Mouse (Mus musculus): ENCODE measurements around the gene Capsl. TPM values are rescaled to one million over a fixed set of nuclear protein-coding genes. Genes with fewer than 3 reads are reported as not detected.

The Capsl gene
- total and polyA plus RNA-seq, 3 experiments = not detected

GRCm38 (mm10) chr15:9472167-9472566 lies 36.3 kb downstream of the Capsl start:
- no peaks in the 10 kb centered on the region for H3K4me1 ChIP-seq (ENCODE audit: control insufficient read depth in 1 of 2, insufficient read depth in 2 of 2, low read length in 2 of 2)
- no peaks in the 10 kb centered on the region; a peak in 2 of 4 replicates for H3K36me3 ChIP-seq (ENCODE audit: control insufficient read depth in 1 of 2, insufficient read depth in 2 of 2, low read length in 2 of 2)
- no peak overlapping the region for H3K4me3 ChIP-seq (ENCODE audit: control insufficient read depth in 1 of 2, insufficient read depth in 1 of 2, low read depth in 2 of 2, low read length in 2 of 2)
- H3K27me3 ChIP-seq (ENCODE audit: control insufficient read depth in 1 of 2, insufficient read depth in 2 of 2, low read length in 2 of 2) = peaks cover 0 to 3% of the 10 kb centered on the region in 2 experiments; a peak in 2 of 4 replicates
- H3K27ac ChIP-seq (ENCODE audit: control insufficient read depth, low read depth, low read length) = no peak overlapping the region
- H3K79me2 ChIP-seq (ENCODE audit: control insufficient read depth, insufficient read depth, low read length, poor library complexity) = no peaks in the 10 kb centered on the region
- no peaks in the 10 kb centered on the region for H3K9me3 ChIP-seq (replicated peaks; ENCODE audit: insufficient read depth, low read length)
- no peak for TF ChIP-seq CHD1 (IDR thresholded peaks at IDR 0.05; ENCODE audit: low read depth, low read length)
- TF ChIP-seq MAZ (IDR thresholded peaks at IDR 0.05; ENCODE audit: low read depth, low read length) = no peak
- no peak for TF ChIP-seq ZC3H11A (IDR thresholded peaks at IDR 0.05; ENCODE audit: low read depth, low read length)
- DNase-seq (ENCODE audit: low read depth, low spot score) = no peak
- H3K9ac ChIP-seq (ENCODE audit: control insufficient read depth, low read depth, low read length, poor library complexity, severe bottlenecking) = no peak overlapping the region

DNA sequence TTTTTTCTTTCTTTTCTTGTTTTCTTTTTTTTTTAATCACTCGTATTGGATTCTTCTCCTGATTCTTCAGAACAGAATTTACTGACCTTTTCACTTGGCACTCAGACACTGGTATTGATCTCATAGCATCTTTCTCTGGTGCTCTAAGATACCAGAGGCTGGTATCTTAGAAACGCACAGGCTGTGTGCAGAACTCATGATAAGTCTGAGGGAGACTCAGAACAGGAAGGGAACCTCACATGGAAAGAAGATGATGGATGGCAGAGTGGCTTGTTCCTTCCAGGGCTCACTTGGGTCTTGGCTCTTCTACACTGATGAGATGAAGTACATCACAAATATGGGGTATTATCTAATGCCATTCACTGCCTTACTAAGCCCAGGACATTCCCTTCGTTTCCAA lies 36.8 kb downstream of the Capsl start:
- Histone ChIP-seq H3K27ac (ENCODE audit: control insufficient read depth, low read depth, low read length) (no peak overlapping the region), H3K9ac (ENCODE audit: control insufficient read depth, low read depth, low read length, poor library complexity, severe bottlenecking) (no peak overlapping the region), H3K4me3 (ENCODE audit: control insufficient read depth in 1 of 2, insufficient read depth in 1 of 2, low read depth in 2 of 2, low read length in 2 of 2) (no peak overlapping the region), H3K36me3 (ENCODE audit: control insufficient read depth in 1 of 2, insufficient read depth in 2 of 2, low read length in 2 of 2) (no peaks in the 10 kb centered on the region; a peak in 2 of 4 replicates), H3K79me2 (ENCODE audit: control insufficient read depth, insufficient read depth, low read length, poor library complexity) (no peaks in the 10 kb centered on the region), H3K9me3 (replicated peaks; ENCODE audit: insufficient read depth, low read length) (no peaks in the 10 kb centered on the region), H3K27me3 (ENCODE audit: control insufficient read depth in 1 of 2, insufficient read depth in 2 of 2, low read length in 2 of 2) (peaks cover 0 to 4% of the 10 kb centered on the region in 2 experiments; a peak in 2 of 4 replicates), H3K4me1 (ENCODE audit: control insufficient read depth in 1 of 2, insufficient read depth in 2 of 2, low read length in 2 of 2) (no peaks in the 10 kb centered on the region)
- no peak for TF ChIP-seq NRF1 (IDR thresholded peaks at IDR 0.05; ENCODE audit: insufficient read depth, low read depth, low read length, poor library complexity, severe bottlenecking)
- no peak for TF ChIP-seq SMC3 (IDR thresholded peaks at IDR 0.05; ENCODE audit: low read depth, low read length)
- no peak for TF ChIP-seq MAZ (IDR thresholded peaks at IDR 0.05; ENCODE audit: low read depth, low read length)
- TF ChIP-seq EP300 (IDR thresholded peaks at IDR 0.05; ENCODE audit: low read depth in 1 of 2, low read length in 2 of 2) = peak; percentile 45 to 71; a peak in 3 of 4 replicates
- TF ChIP-seq TCF12 (IDR thresholded peaks at IDR 0.05; ENCODE audit: low read depth, low read length) = peak; percentile 65; the same call in 1 of the 2 replicates
- no peak for TF ChIP-seq UBTF (IDR thresholded peaks at IDR 0.05; ENCODE audit: borderline replicate concordance, insufficient read depth, low read depth, low read length)
- TF ChIP-seq CHD1 (IDR thresholded peaks at IDR 0.05; ENCODE audit: low read depth, low read length) = no peak
- no peak for TF ChIP-seq TBP (IDR thresholded peaks at IDR 0.05; ENCODE audit: low read depth, low read length)
- TF ChIP-seq GATA1 (IDR thresholded peaks at IDR 0.05; ENCODE audit: low read depth, low read length) = peak; percentile 56
- peak; percentile 20 for DNase-seq (ENCODE audit: low read depth, low spot score)

DNA sequence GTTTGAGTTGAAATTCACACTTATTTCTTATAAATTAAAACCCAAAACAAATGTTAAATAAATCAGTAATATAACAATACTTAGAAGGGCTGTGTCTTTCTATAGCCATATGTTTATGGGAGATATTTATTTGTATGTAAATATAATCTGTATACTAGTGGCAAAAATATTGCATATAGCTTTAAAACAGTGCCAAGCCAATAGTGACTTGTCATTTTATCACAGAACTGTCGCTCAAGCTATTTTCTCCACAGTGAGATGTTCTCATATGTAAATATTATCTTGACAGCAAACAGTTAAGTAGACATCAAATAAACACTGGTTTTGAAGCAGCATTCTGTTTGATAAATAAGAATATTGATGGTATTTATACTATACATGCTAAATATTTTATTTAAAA lies 37.4 kb downstream of the Capsl start:
- Histone ChIP-seq H3K4me1 (ENCODE audit: control insufficient read depth in 1 of 2, insufficient read depth in 2 of 2, low read length in 2 of 2) (no peaks in the 10 kb centered on the region), H3K27ac (ENCODE audit: control insufficient read depth, low read depth, low read length) (no peak overlapping the region), H3K27me3 (ENCODE audit: control insufficient read depth in 1 of 2, insufficient read depth in 2 of 2, low read length in 2 of 2) (peaks cover 0 to 4% of the 10 kb centered on the region in 2 experiments; a peak in 2 of 4 replicates), H3K9ac (ENCODE audit: control insufficient read depth, low read depth, low read length, poor library complexity, severe bottlenecking) (no peak overlapping the region), H3K36me3 (ENCODE audit: control insufficient read depth in 1 of 2, insufficient read depth in 2 of 2, low read length in 2 of 2) (no peaks in the 10 kb centered on the region; a peak in 2 of 4 replicates), H3K9me3 (replicated peaks; ENCODE audit: insufficient read depth, low read length) (no peaks in the 10 kb centered on the region), H3K79me2 (ENCODE audit: control insufficient read depth, insufficient read depth, low read length, poor library complexity) (no peaks in the 10 kb centered on the region), H3K4me3 (ENCODE audit: control insufficient read depth in 1 of 2, insufficient read depth in 1 of 2, low read depth in 2 of 2, low read length in 2 of 2) (no peak overlapping the region)
- no peak for DNase-seq (ENCODE audit: low read depth, low spot score)
- TF ChIP-seq UBTF (IDR thresholded peaks at IDR 0.05; ENCODE audit: borderline replicate concordance, insufficient read depth, low read depth, low read length) (no peak), ZKSCAN1 (IDR thresholded peaks at IDR 0.05; ENCODE audit: low read depth, low read length) (no peak), BHLHE40 (IDR thresholded peaks at IDR 0.05; ENCODE audit: borderline replicate concordance, low read depth, low read length) (no peak), ZC3H11A (IDR thresholded peaks at IDR 0.05; ENCODE audit: low read depth, low read length) (no peak), ZMIZ1 (IDR thresholded peaks at IDR 0.05; ENCODE audit: low read depth, low read length) (no peak), MYB (IDR thresholded peaks at IDR 0.05; ENCODE audit: low read depth, low read length) (no peak), TAL1 (IDR thresholded peaks at IDR 0.05; ENCODE audit: low read length) (no peak), EP300 (IDR thresholded peaks at IDR 0.05; ENCODE audit: low read depth in 1 of 2, low read length in 2 of 2) (no peak)

Measured in MEL (cell line).